Mouse (Mus musculus) small intestine, adult 2 months (tissue): Measurements from ENCODE around the gene Syngap1. TPM values are rescaled to one million over a fixed set of nuclear protein-coding genes. Genes with fewer than 3 reads are reported as not detected.
"Not testable (repeated sequence)": the region's sequence is repeated elsewhere in the genome, so short reads cannot be mapped to it uniquely, and the experiment has no call there.

ENCODE experiments used
- H3K27ac ChIP-seq: fragments of 200-500 bp; 2 replicates; pipeline ENCODE4 v1.5.1; 2012; ENCODE audit warnings: low read depth, low read length, control low read depth, inconsistent platforms; ENCODE audit not compliant: insufficient read depth
- H3K27me3 ChIP-seq: fragments of 200-500 bp; 2 replicates; pipeline ENCODE4 v1.6.1; 2012; ENCODE audit warnings: mild to moderate bottlenecking, moderate library complexity, low read length, inconsistent platforms; ENCODE audit not compliant: control insufficient read depth, insufficient read depth
- H3K36me3 ChIP-seq: fragments of 200-500 bp; 2 replicates; pipeline ENCODE4 v1.6.1; 2012; ENCODE audit warnings: mild to moderate bottlenecking, low read length, control low read depth, inconsistent platforms; ENCODE audit not compliant: control insufficient read depth, insufficient read depth
- H3K4me1 ChIP-seq: fragments of 200-500 bp; 2 replicates; pipeline ENCODE4 v1.6.1; 2012; ENCODE audit warnings: low read length, inconsistent platforms, mixed read lengths; ENCODE audit not compliant: control insufficient read depth, insufficient read depth, insufficient read length
- H3K4me3 ChIP-seq: fragments of 200-500 bp; 2 replicates; pipeline ENCODE4 v1.5.1; 2012; ENCODE audit warnings: low read depth, mild to moderate bottlenecking, control low read depth, inconsistent platforms, low read length, moderate library complexity
- CTCF ChIP-seq: fragments of 200-500 bp; IDR thresholded peaks from 2 replicates; pipeline ENCODE4 v1.5.1; 2012; ENCODE audit warnings: low read depth, mild to moderate bottlenecking, control low read depth, inconsistent platforms, low read length, moderate library complexity, mixed read lengths; ENCODE audit not compliant: insufficient replicate concordance, insufficient read length; ENCODE audit errors: extremely low read depth
- POLR2A ChIP-seq: fragments of 200-500 bp; IDR thresholded peaks from 2 replicates; pipeline ENCODE4 v1.6.1; 2012; ENCODE audit warnings: low read depth, mild to moderate bottlenecking, control low read depth, inconsistent platforms, low read length, moderate library complexity
- WGBS: fragments of 180-500 bp; shearing (Covaris S2); methylation state at CpG from one replicate; pipeline ENCODE4 v1.1.7; 2018; 5-methylcytosine and 5-hydroxymethylcytosine counted together
- polyA plus RNA-seq: library from polyadenylated mRNA; depleted of rRNA; stranded (reverse); fragments of >200 nt; gene quantifications from 2 replicates; pipeline ENCODE4 v1.2.3, GENCODE M21; 2012

Gene Syngap1
- polyA plus RNA-seq, 1 experiment, result 8.6 TPM

GRCm38 (mm10) chr17:26915248-26915647 is 25.8 kb upstream of the Syngap1 start:
- Histone ChIP-seq H3K36me3 (no peaks in the 10 kb centered on the region), H3K4me3 (no peak overlapping the region), H3K27me3 (no peaks in the 10 kb centered on the region), H3K27ac (no peak overlapping the region), H3K4me1 (no peaks in the 10 kb centered on the region)
- WGBS, result 51% methylated on average over 1 of the region's 1 CpGs
- TF ChIP-seq POLR2A (no peak), CTCF (no peak)

GRCm38 (mm10) chr17:26916711-26917482 is 24.2 kb upstream of the Syngap1 start, which contains the start of gene Kifc5b:
Gene Kifc5b, plus strand, starts transcription at chr17:26917091.
- H3K4me3 ChIP-seq, result peak within 1 kb of the TSS; percentile 94
- TF ChIP-seq POLR2A (peak; percentile 34; the same call in 1 of the 2 replicates), CTCF (peak; percentile 99)
- H3K36me3 ChIP-seq, result no peaks in the 10 kb centered on the region
- H3K27ac ChIP-seq, result no peak within 1 kb of the TSS; the same call in 1 of the 2 replicates
- H3K27me3 ChIP-seq, result no peaks in the 10 kb centered on the region
- WGBS, result under 1% methylated on average over 69 of the region's 72 CpGs
- H3K4me1 ChIP-seq, result no peaks in the 10 kb centered on the region

GRCm38 (mm10) chr17:26917560-26917959 is 23.5 kb upstream of the Syngap1 start:
- peak overlapping the region; percentile 94 for H3K4me3 ChIP-seq
- H3K27me3 ChIP-seq, H3K4me1 ChIP-seq, H3K27ac ChIP-seq, H3K36me3 ChIP-seq: not testable (repeated sequence)
- 1% methylated on average over 12 of the region's 12 CpGs for WGBS

GRCm38 (mm10) chr17:26918343-26918742 is 22.7 kb upstream of the Syngap1 start:
- 58% methylated on average over 2 of the region's 2 CpGs for WGBS
- Histone ChIP-seq H3K27ac (no peak overlapping the region), H3K4me3 (no peak overlapping the region), H3K27me3 (no peaks in the 10 kb centered on the region), H3K4me1 (no peaks in the 10 kb centered on the region), H3K36me3 (peaks cover 1% of the 10 kb centered on the region; the same call in 1 of the 2 replicates)
- no peak for TF ChIP-seq CTCF
- no peak for TF ChIP-seq POLR2A

GRCm38 (mm10) chr17:26919516-26919915 is 21.5 kb upstream of the Syngap1 start:
- not testable (repeated sequence) for H3K27ac ChIP-seq, H3K36me3 ChIP-seq, H3K4me1 ChIP-seq, H3K4me3 ChIP-seq, H3K27me3 ChIP-seq
- 27% methylated on average over 2 of the region's 2 CpGs for WGBS

- H3K36me3 ChIP-seq, H3K4me3 ChIP-seq, H3K4me1 ChIP-seq, H3K27ac ChIP-seq, H3K27me3 ChIP-seq: not testable (repeated sequence)
- 95% methylated on average over 6 of the region's 6 CpGs for WGBS
Observed at GRCm38 (mm10) chr17:26922368-26922767, 18.7 kb upstream of the Syngap1 start.

- not testable (repeated sequence) for H3K4me3 ChIP-seq, H3K27ac ChIP-seq, H3K27me3 ChIP-seq, H3K36me3 ChIP-seq, H3K4me1 ChIP-seq
- WGBS, result 96% methylated on average over 9 of the region's 9 CpGs
Observed at GRCm38 (mm10) chr17:26925414-26925813, 15.6 kb upstream of the Syngap1 start.

GRCm38 (mm10) chr17:26931795-26932194 is 9.3 kb upstream of the Syngap1 start:
- H3K27ac ChIP-seq, H3K27me3 ChIP-seq, H3K4me1 ChIP-seq, H3K4me3 ChIP-seq: not testable (repeated sequence)
- TF ChIP-seq CTCF, result peak; percentile 51; the same call in 1 of the 2 replicates
- peaks cover 21% of the 10 kb centered on the region for H3K36me3 ChIP-seq
- 57% methylated on average over 7 of the region's 7 CpGs for WGBS
